Mouse (Mus musculus) right cerebral cortex, adult 2 months (tissue): Measurements from ENCODE around the gene Egfr.
A peak's percentile ranks its signal among the peaks of the same experiment; 100 is the strongest.

ENCODE experiments used
- DNase-seq, 2 experiments: peaks; one replicate each; pipeline ENCODE4 v3.0.0; 2021 to 2022; ENCODE audit warnings: low spot score in 2 of 2

The Egfr gene

DNA sequence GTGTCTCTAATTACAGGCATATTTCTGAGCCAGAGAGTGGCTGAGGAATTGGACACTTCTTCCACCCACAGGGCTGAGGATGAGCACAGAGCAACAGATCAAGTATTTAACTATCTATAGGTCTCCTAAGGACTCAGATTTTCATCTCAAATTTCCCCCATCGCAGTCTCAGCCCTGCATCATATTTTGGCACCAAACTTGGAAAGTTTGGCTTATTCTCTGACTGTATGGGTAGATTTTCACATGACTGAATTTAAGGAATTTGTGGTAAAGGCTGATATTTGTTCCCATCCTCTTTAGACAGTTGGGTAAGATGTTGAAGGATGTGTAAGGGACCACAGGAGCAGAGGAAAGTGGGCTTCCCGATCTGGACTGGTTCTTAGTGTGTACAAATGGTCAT lies 145.7 kb downstream of the Egfr start:
- no peak for DNase-seq

DNA sequence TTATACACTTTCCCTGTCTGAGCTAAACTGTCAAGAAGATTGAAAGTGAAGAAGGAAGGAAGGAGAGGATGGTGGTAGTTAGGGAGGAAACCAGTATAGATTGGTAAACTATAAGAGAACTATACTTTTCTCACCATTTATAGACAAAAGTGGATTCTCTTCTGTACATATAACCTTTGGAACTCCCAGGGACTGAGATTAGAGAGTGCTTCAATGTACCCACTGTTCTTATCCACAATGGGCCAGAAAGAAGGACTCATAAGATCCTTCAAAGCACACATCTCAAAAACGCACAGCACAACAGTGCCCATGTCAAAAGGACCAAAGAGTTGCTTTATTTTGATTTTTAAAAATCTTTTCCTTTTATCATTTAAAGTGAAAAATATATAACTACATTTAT lies 148.2 kb downstream of the Egfr start:
- no peak for DNase-seq

DNA sequence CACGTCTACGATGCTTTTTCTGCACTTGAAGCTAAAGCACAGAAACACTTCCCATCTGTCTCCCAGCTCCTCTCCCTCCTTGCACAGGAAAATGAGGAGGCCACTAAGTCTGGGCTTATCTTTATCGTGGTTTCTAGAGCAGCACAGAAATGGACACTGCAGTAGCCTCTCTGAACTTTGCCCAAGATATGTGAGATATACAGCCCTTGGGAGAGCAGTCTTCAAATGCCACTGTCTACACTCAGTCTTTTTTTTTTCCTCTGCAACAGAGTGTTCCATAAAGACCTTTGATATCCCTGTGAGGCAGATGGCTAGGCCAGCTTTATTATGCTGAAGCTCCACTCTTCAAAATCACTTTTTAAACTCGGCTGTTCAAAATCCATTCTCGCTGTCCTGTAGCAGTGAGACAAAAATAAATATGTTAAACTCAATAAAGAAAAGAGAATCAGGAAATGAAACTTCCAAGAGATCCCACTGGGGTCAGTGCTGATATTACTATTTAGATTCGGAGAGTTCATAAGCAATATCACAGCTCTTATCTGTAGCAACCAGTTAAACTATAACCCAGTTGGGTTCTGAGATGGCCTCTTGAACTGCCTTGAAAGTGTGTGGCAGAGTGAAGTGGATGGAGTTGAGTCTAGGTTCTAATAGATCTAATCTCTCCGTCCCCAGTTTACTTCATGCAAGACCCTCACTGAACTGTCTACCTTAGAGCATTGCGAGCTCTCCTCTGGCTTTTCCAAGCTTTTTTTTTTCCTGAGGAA lies 148.8 kb downstream of the Egfr start:
- DNase-seq: no peak

DNA sequence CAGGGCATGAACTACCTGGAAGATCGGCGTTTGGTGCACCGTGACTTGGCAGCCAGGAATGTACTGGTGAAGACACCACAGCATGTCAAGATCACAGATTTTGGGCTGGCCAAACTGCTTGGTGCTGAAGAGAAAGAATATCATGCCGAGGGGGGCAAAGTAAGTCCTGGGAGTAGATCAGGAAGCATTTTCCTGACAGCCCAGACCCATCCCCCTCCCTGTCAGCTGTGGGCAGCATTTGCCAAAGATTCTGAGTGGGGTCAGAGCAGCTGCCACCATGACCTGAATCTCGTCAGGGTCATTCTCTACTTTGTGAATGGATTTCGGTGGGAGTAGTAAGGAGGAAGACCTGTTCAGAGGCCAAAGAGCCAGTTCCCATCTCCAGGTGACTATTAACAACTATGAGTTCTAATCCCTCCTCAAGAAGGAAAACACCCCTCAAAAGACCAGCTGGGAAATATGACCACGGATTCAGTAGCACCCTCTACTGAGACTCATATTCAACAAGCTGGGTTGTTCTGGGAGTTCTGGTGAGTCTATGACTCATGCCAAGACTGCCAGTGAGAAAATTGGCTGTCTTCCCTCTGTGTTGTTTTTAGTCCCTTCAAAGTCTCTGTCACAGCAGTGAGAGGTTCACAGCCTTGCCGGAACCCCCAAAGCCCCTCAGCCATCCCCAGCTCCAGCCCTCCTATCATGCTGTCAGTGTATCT lies 152.5 kb downstream of the Egfr start:
- DNase-seq: peak; percentile 42 to 51

DNA sequence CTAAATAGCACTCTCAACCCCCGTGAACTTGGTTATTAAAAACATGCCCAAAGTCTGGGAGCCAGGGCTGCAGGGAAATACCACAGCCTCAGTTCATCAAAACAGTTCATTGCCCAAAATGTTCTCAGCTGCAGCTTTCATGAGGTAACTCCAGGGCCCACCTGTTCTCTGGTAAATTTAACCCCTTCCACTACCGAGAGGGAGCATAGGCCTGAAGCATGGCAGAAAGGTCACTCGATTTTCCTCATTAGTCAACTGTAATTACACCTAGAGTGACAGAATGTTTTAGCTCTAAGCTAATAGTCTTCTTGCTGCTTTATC lies 153.0 kb downstream of the Egfr start:
- DNase-seq: no peak

DNA sequence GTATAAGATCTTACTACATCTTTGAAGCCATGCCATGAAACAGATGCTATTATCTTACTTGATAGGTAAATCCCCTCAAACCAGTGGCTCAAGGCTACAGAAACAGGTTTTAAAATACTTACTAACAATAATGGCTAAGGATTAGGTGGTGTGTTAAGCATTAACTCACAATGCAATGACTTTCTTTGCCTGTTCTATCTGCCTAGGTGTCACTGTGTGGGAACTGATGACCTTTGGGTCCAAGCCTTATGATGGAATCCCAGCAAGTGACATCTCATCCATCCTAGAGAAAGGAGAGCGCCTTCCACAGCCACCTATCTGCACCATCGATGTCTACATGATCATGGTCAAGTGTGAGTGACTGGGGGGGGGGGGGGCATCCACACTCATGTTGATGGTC lies 154.5 kb downstream of the Egfr start:
- DNase-seq: no peak

DNA sequence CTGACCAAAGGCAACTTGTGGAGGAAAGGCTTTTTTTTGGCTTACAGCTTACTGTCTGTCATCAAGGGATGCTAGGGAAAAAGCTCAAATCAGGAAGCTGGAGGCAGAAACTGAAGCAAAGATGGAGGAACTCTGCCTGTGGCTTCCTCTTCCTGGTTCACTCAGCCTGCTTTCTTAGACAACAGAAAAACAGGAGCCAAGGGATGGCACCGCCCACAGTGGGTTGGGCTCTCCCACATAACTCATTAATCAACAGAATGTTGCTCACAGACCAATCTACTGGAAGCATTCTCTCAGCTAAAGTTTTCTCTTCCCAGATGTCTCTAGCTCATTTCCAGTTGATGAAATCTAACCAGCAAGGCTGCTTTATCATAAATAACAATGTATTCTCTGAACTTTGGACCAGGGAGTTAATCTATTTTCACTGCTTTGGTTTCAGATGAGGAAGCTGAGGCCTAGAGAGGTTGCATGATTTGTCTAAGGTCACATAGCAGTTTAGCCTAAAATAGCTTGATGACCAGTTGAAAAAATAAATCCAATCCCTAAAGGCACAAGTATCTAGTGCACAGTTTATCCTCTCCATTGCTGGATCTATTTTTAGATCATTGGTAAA lies 155.6 kb downstream of the Egfr start:
- no peak for DNase-seq

DNA sequence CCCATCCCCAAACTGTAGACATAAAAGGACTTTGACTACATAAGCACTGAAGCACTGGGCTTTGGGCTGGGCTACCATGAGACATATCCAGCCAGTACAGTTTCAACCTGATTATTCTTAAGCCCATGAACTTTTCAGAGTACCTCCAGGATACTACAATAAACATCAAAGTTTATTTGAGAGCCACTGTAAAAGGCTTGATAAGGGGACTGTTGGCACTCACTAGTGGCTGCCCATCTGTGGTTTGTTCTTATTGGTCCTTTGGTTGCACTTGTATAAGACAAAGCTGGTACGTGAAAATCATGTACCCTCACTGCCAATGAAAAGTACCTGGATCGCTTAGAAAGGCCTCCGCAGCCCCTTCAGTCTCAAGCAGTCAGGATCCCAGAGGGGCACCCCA lies 162.8 kb downstream of the Egfr start:
- DNase-seq: no peak

DNA sequence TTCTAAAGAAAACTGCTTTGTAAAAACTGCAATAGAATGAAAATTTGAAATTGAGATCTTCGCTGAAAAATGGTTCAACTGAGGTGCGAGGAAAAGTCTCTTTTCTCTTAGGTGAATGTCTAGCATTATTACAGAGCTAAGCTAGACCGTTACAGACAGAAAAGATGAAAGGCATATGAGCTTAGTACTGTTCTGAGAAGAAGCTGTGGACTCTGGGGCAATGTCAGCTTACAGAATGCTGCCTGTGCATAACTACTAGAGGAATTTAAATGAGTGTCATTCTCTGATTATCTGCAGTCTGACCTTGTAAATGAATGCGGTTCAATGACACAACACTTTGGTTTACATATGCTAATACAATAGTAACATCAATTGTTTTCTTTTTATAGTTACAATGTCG lies 163.8 kb downstream of the Egfr start:
- no peak for DNase-seq

DNA sequence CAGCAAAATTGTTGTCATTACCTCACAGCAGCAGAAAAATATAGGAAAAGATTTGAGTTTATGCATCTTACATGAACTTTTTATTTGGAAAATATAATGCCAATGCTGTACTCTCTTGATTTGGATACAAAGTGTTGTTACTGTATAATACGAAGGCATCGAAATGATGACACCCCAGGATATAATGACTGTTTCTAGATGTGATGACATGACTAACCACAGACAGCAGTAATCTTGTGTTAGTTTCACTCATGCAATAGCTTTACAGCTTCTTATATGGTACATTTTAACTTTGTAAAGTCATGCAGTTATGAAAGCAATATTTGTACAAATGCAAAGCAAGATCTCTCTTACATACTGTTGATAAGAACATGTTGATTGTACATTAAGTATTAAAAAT lies 165.5 kb downstream of the Egfr start:
- DNase-seq: no peak

DNA sequence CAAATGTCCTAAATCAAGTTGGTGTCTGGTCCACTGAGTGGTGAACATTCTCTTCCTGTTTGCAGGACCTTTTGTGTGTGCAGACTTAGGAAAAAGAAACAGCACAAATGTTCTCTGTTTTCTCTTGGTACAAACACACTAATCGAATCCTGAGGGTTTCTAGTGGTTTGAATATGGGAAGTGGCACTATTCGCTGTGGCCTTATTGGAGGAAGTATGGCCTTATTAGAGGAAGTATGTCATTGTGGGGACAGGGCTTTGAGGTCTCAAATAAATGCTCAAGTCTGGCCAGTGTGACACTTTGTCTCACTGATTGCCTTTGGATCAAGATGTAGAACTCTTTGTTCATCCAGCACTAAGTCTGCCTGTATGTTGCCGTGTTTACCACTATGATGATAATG lies 180.2 kb downstream of the Egfr start:
- no peak for DNase-seq

DNA sequence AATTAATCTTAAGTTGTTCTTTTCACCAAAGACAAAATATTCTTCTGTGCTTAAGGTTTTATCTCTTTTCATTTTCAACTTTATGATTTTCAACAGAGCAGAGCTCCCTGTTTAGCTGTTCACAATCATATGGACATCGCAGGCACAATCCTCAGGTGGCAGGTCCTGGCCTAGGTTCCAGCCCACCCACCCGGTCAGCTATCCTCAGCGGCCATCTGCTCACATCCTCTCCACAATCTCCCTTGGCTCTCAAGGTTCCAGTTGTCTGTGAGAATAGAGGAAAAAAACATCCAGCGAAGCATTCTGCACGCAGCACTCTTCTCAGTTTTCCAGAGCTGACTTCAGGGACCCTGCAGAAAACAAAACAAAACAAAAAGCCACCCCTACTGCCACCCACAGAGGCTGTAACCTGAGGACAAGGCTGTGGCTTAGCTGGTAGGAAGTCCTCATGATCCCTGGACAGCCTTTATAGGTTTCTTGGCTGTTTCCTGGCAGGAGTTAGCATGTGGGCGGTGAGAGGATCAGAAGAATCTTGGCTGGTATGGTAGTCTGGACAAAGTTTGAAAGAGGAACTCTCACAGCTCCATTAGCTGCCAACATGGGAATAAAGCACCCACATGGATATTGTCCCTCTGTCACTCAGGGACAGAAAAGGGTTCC lies 183.7 kb downstream of the Egfr start:
- peak in 1 of 2 experiments; percentile 24 for DNase-seq

DNA sequence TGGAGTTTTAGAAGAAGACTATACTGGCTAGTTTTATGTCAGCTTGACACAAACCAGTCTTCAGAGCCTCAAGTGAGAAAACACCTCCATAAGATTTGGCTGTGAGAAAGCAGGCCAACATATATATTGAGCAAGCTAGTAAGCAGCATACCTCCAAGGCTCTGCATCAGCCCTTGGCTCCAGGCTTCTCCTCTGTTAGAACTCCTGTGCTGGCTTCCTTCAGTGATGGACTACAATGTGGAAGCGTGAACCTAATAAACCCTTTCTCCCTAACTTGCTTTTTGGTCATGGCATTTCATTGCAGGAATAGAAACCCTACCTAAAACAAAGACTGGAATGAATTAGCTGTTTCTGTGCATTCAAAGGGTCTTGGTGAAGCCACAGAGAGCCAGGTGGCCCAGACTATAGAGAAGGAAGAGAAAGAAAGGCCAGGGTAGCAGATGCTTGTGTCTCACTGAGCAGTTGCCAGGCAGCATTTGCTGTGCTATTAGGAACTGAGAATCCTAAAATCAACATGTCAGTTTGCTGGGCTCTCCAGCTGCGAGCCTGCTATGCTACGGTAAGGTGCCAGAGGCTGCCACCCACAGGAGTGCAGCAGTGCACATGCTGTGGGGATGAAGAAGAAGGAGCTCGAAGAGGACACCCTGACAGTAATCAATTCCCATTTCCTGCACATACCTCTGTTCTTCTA lies 189.2 kb downstream of the Egfr start:
- DNase-seq: peak in 1 of 2 experiments; percentile 22

DNA sequence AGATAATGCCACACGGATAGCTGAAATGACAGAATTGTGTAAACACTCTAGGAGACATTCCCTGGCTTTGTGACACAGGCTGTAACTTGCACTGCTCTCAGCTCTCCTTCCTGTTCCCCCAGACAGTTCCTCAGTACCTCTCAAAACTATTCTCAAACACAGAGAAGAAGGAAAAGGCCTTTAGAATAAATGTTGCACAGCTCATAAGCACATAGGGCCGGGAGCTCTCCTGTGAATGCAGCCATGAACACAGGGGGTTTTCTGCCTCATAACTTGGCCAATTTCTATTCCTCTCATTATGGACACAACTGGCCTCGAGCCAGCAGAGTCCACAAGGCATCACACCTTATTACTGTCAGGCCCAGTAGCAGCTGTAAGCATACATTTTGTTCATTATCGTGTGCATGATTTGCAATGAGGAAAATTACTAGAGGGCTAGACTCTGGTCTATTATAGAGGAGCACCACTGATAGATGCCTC lies 190.0 kb downstream of the Egfr start:
- no peak for DNase-seq

DNA sequence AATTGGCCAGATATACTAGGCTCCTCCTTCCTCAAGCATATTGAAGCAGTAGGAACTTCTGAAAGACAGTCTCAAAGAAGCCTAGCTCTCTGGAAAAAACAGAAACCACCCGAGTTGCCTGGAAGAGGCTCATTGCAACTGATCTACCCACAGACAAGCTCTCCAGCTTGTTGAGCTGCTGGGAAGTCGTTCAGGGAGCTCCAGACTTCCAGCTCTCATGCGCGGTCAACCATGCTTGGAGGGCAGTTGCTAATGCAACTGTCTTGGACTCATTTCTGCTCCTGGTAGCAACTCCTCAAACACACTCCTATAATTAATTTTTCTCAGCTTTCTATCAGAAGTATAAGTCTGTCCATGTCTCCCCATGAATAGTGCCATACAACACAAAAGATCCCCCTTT lies 191.0 kb downstream of the Egfr start:
- DNase-seq: no peak

DNA sequence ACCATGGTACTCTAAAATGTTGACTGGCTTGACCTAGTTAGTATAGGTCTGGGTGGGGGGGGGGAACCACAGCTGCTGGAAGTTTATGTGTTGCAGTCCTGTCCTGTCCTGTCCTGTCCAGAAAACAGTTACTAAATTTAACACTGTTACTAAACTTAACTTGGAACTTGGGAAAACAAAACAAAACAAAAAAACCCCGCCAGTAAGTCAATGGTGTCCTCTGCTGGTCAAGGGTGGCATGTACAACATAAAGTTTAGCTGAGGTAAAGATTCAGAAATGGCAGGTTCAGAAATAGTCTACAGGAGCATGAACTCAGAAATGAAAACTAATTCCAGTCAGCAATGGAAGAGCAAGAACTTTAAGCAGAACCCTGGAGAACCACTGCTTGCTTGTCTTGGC lies 196.8 kb downstream of the Egfr start:
- DNase-seq: peak; percentile 29 to 41

DNA sequence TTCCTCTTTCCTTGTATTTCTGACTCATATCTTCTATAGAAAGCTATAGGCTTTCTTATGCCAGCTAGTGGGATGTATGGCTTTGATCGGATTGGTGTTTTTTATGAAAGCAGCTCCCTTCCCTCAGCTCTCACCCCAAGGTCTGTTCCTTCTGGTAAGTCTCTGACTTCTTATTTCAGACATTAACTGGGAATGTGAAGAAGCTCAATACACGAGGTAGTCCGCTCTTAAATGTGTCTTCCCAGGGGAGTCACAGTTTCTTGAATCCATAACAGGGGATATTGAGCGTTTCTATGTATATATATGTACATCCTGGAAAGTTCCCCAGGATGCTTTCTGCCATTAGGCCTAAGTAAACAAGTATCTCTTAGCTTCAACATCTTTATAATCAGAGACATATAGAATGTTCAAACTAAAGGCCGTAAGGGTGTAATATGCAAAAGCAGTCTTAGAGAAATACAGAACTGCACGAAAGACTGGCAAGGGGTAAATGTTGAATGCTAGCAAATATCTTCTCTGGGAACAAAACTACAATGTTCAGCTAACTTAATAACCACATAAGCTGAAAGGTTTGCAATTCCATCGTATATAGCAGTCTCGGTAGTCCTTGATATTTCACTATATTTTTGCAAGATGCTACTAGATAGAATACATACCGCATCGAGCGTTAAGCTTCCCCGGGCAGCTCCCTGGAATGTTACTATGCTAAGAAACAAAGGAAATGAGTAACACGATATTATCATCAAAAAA lies 198.4 kb downstream of the Egfr start:
- no peak for DNase-seq

DNA sequence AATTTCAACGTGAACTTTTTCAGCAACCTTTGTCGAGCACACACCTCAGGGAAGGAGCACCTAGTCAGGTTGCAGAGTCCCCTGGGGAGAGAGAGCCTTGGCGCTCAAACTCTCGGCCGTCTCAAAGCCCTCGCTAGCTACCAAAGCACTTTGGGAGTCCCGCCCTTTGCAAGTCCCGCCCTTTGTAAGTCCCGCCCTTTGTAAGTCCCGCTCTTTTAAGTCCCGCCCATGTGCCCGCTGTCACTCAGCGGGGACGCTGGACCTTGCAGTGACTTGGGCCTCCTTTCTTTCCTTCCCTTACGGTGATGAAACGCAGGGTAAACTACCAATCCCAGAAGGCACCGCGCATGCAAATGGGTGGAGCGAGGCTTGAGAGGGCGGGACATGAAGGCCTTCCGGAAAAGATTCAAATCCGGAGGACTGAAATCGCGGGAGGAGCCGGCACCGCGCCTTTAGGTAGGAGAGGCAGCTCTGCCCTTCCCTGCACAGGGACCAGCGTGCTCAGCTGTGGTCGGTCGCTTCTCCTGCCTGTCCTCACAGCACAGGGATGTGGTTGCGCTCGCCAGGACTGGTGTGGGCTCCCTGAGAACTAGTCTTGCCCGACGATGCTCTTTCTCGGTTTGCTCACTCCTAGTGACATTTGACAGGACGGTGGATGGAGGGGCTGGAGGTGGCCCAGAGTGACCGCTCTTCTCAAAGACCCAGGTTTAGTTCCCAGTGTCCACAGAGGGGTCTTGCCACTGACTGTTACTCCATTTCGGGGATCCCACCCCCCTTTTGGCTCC lies 199.2 kb downstream of the Egfr start, which contains the start of gene Fbxo48:
TSS of gene Fbxo48 (plus strand) at position 400 of the 785 bp plus-strand sequence.
- peak; percentile 96 to 97 for DNase-seq

DNA sequence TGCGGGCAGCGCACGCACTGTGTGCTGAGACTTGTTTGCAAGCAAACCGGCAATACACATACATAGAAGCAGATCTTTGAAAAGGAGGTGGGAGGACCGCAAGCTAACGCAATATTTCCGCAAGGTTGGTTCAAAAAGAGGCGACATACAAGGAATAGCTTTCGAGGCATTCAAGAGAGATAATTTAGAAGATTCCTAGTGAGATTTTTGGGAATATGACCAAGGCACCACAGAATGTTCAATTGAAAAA lies 199.7 kb downstream of the Egfr start:
- no peak for DNase-seq

DNA sequence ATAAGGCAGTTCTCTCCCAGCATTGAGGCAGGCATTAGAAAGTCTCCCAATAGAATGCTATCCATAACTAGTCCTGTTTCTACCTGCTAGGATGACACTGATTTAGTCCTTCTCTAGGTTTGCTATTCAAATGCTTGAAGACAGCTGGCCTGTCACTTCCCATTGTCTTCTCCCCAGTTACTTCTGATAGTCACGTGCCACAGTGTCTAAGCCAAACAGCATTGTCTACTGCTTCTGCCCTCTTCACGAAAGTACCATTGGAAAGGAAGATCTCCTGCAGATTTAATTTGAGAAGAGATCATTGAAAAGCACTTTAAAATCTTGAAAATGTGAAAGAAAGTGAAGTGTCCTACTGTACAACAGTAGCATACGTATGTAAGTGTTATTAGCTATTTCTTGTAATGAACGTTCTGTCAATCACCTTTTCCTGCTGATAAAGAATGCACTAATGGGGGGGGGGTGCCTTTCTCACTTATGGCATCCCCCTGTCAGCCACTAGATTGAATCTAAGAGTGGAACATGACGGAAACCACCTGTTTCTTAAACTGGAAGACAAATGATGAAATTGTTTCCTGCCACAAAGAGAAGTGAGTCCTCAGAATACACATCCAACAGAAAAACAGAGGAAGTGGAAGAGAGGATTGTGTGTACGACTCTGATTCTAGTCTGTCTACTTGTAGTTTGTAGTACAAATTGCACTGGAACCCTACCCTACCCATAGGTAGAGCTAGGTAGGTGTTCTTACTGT lies 204.3 kb downstream of the Egfr start:
- DNase-seq: no peak
